7 mouse cellular contexts compared by ENCODE assay signal in the genomic region with DNA sequence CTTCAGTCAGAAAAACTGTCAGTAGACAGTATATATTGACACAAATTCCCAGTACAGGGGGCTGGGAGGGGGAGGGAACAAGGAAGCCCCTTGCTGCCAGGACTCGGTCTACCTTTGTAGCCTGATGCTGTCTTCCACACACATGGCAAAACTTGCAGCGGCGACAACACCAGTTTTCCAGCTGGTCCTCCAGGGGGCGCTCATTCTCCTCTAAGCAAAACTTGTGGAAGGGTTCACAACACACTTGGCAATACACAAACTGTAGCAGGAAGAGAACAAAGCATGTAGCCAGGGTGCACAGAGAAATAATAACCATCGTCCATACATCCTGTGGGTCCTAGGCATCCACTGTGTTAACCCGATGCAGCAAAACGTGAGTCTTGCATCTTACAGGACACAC. TPM values are rescaled to one million over a fixed set of nuclear protein-coding genes. Genes with fewer than 3 reads are reported as not detected.
A peak's percentile ranks its signal among the peaks of the same experiment; 100 is the strongest.
DNase-seq lines count a peak whose midpoint lies in the region; ATAC-seq lines count a peak whose summit lies in the region.

No protein-coding gene starts in this region.

- ATAC-seq in megakaryocyte progenitor cell, adult 5-6 weeks (replicated peaks; ENCODE audit: poor library complexity) = peak; percentile 90

- intact Hi-C loops in gastrocnemius, postnatal 36 days (cut with DNase I) = no loop called here

- DNase-seq in CD8-positive naive resting alpha-beta T cell, adult 2 months (ENCODE audit: low read depth in 2 of 2, low spot score in 2 of 2) = peak; percentile 68 to 78
- peak; percentile 70 for DNase-seq in Muller cell, postnatal 12 days (ENCODE audit: inconsistent ontology term)
- peak; percentile 85 to 87 for DNase-seq in cerebellum, postnatal 10 days
- DNase-seq in gastrocnemius, postnatal 36 days = peak; percentile 56 to 66
- peak; percentile 72 to 74 for DNase-seq in layer of hippocampus, postnatal 14 days (ENCODE audit: low spot score in 2 of 2)
- DNase-seq in spleen, postnatal 36 days (ENCODE audit: low spot score in 2 of 2) = peak; percentile 56 to 62

RNA-seq across cellular contexts. Expression of a gene that starts 33.6 kb away (rescaled TPM):
- not detected for total RNA-seq in gastrocnemius, postnatal 36 days (2021)
- total RNA-seq in layer of hippocampus, postnatal 14 days (2021) = 1 to 10 TPM; 1.3 to 1.5 TPM
- 0.15 and 0.76 TPM in 2 replicates for total RNA-seq in megakaryocyte progenitor cell, adult 5-6 weeks (2015)
- not detected in 2 replicates for total RNA-seq in megakaryocyte progenitor cell, adult 5-6 weeks (2017)

RNA-seq across cellular contexts. Expression of a gene that starts 37.3 kb away (rescaled TPM):
- 1 to 10 TPM; 6.1 to 6.2 TPM for total RNA-seq in gastrocnemius, postnatal 36 days (2021)
- total RNA-seq in layer of hippocampus, postnatal 14 days (2021) = 10 to 100 TPM; 43.1 to 43.4 TPM
- 0.10 and 0.32 TPM in 2 replicates for total RNA-seq in megakaryocyte progenitor cell, adult 5-6 weeks (2015)
- not detected in 2 replicates for total RNA-seq in megakaryocyte progenitor cell, adult 5-6 weeks (2017)

RNA-seq across cellular contexts. Expression of a gene that starts 44.7 kb away (rescaled TPM):
- 10 to 100 TPM; 12.5 to 12.8 TPM for total RNA-seq in gastrocnemius, postnatal 36 days (2021)
- total RNA-seq in layer of hippocampus, postnatal 14 days (2021) = 10 to 100 TPM; 47.5 to 50.0 TPM
- total RNA-seq in megakaryocyte progenitor cell, adult 5-6 weeks (2015) = 49.6 and 61.0 TPM in 2 replicates
- total RNA-seq in megakaryocyte progenitor cell, adult 5-6 weeks (2017) = 7.0 and 11.3 TPM in 2 replicates

Comparison
In these comparisons a context has a peak if more than half of its experiments do, and no peak if none do; other contexts are left out.
1. Peak in every context shown above with its lines: DNase-seq and ATAC-seq.
2. RNA of a gene that starts 37.3 kb away (total RNA-seq): 43.1 to 43.4 TPM in layer of hippocampus, postnatal 14 days and 6.1 to 6.2 TPM in gastrocnemius, postnatal 36 days; 0.10 to 0.32 TPM in megakaryocyte progenitor cell, adult 5-6 weeks; every median in the first group is over 4 times any median in the second.